Mouse (Mus musculus) small intestine, adult 2 months (tissue): ENCODE data around the gene Rab31. TPM values are rescaled to one million over a fixed set of nuclear protein-coding genes. Genes with fewer than 3 reads are reported as not detected.

Source experiments
- H3K27ac ChIP-seq: fragments of 200-500 bp; 2 replicates; pipeline ENCODE4 v1.5.1; 2012; ENCODE audit warnings: low read depth, low read length, control low read depth, inconsistent platforms; ENCODE audit not compliant: insufficient read depth
- H3K27me3 ChIP-seq: fragments of 200-500 bp; 2 replicates; pipeline ENCODE4 v1.6.1; 2012; ENCODE audit warnings: mild to moderate bottlenecking, moderate library complexity, low read length, inconsistent platforms; ENCODE audit not compliant: control insufficient read depth, insufficient read depth
- H3K36me3 ChIP-seq: fragments of 200-500 bp; 2 replicates; pipeline ENCODE4 v1.6.1; 2012; ENCODE audit warnings: mild to moderate bottlenecking, low read length, control low read depth, inconsistent platforms; ENCODE audit not compliant: control insufficient read depth, insufficient read depth
- H3K4me1 ChIP-seq: fragments of 200-500 bp; 2 replicates; pipeline ENCODE4 v1.6.1; 2012; ENCODE audit warnings: low read length, inconsistent platforms, mixed read lengths; ENCODE audit not compliant: control insufficient read depth, insufficient read depth, insufficient read length
- H3K4me3 ChIP-seq: fragments of 200-500 bp; 2 replicates; pipeline ENCODE4 v1.5.1; 2012; ENCODE audit warnings: low read depth, mild to moderate bottlenecking, control low read depth, inconsistent platforms, low read length, moderate library complexity
- CTCF ChIP-seq: fragments of 200-500 bp; IDR thresholded peaks from 2 replicates; pipeline ENCODE4 v1.5.1; 2012; ENCODE audit warnings: low read depth, mild to moderate bottlenecking, control low read depth, inconsistent platforms, low read length, moderate library complexity, mixed read lengths; ENCODE audit not compliant: insufficient replicate concordance, insufficient read length; ENCODE audit errors: extremely low read depth
- POLR2A ChIP-seq: fragments of 200-500 bp; IDR thresholded peaks from 2 replicates; pipeline ENCODE4 v1.6.1; 2012; ENCODE audit warnings: low read depth, mild to moderate bottlenecking, control low read depth, inconsistent platforms, low read length, moderate library complexity
- WGBS: fragments of 180-500 bp; shearing (Covaris S2); methylation state at CpG from one replicate; pipeline ENCODE4 v1.1.7; 2018; 5-methylcytosine and 5-hydroxymethylcytosine counted together
- polyA plus RNA-seq: library from polyadenylated mRNA; depleted of rRNA; stranded (reverse); fragments of >200 nt; gene quantifications from 2 replicates; pipeline ENCODE4 v1.2.3, GENCODE M21; 2012

Gene Rab31
- polyA plus RNA-seq, 1 experiment = 7.8 TPM

- H3K27me3 ChIP-seq = no peaks in the 10 kb centered on the region
- 94% methylated on average over 2 of the region's 2 CpGs for WGBS
Observed at GRCm38 (mm10) chr17:65780970-65781369, 8.4 kb upstream of the Rab31 start.

GRCm38 (mm10) chr17:65777461-65777860 lies 4.9 kb upstream of the Rab31 start:
- Histone ChIP-seq H3K36me3 (no peaks in the 10 kb centered on the region), H3K27ac (peak overlapping the region; percentile 89), H3K4me3 (no peak overlapping the region), H3K4me1 (peaks cover 26% of the 10 kb centered on the region), H3K27me3 (no peaks in the 10 kb centered on the region)
- no peak for TF ChIP-seq POLR2A
- no peak for TF ChIP-seq CTCF
- WGBS = 57% methylated on average over 4 of the region's 4 CpGs

More at GRCm38 (mm10) chr17:65780970-65781369, 8.4 kb upstream of the Rab31 start:
- TF ChIP-seq CTCF (no peak), POLR2A (no peak)
- H3K27ac ChIP-seq = no peak overlapping the region
- no peaks in the 10 kb centered on the region for H3K36me3 ChIP-seq
- no peak overlapping the region for H3K4me3 ChIP-seq
- H3K4me1 ChIP-seq = peaks cover 7% of the 10 kb centered on the region; the same call in 1 of the 2 replicates

DNA sequence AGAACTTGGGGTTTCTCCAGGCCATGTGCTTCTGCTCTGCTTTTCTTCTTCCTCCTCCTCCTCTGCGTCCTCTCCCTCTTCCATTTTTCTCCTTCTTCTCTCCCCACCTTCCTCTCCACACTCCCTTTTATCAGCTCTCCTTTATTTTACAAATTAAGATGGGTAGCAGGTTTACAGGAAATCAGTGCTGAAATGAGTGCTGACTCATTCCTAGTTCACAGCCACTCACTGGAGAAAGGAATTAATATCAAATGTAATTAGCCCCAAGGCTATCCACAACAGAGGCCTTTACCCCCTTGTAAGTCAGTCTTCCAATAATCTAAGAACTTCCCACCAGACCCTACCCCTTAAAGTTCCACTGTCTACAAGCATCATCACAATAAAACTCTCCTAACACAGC lies 3.7 kb upstream of the Rab31 start:
- H3K36me3 ChIP-seq = no peaks in the 10 kb centered on the region
- H3K27ac ChIP-seq = no peak overlapping the region
- TF ChIP-seq CTCF = no peak
- TF ChIP-seq POLR2A = no peak
- no peaks in the 10 kb centered on the region for H3K27me3 ChIP-seq
- no peak overlapping the region for H3K4me3 ChIP-seq
- H3K4me1 ChIP-seq = peaks cover 26% of the 10 kb centered on the region
- WGBS = 93% methylated on average over 1 of the region's 1 CpGs

DNA sequence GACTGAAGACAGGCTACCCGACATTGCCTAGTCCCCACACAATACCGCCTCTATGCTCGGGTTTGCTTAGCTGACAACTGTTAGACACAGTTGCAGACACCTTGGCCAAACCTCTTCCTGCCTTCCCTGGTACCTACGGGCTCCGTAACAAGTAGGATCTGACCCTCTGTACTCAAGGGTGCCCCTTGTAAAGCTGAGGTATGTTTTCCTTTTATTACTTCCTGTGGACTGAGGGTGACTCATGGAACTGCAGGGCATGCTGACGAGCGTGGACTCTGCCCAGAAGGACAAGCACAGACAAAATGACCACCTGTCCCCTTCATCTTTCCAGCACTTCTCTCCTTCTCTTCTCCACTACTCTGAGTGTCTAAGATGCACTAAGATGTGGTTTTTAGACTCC lies 1.9 kb upstream of the Rab31 start:
- peak overlapping the region; percentile 91 for H3K27ac ChIP-seq
- WGBS = 19% methylated on average over 7 of the region's 7 CpGs

GRCm38 (mm10) chr17:65773617-65774016 lies 1.1 kb upstream of the Rab31 start:
- no peak overlapping the region for H3K4me3 ChIP-seq
- peaks cover 26% of the 10 kb centered on the region for H3K4me1 ChIP-seq
- peak; percentile 45; the same call in 1 of the 2 replicates for TF ChIP-seq CTCF
- TF ChIP-seq POLR2A = no peak
- no peaks in the 10 kb centered on the region for H3K36me3 ChIP-seq
- peak overlapping the region; percentile 91 for H3K27ac ChIP-seq
- WGBS = 59% methylated on average over 4 of the region's 4 CpGs
- H3K27me3 ChIP-seq = no peaks in the 10 kb centered on the region

More for the DNA sequence above, 1.9 kb upstream of the Rab31 start:
- H3K36me3 ChIP-seq = no peaks in the 10 kb centered on the region
- H3K27me3 ChIP-seq = no peaks in the 10 kb centered on the region
- no peak overlapping the region for H3K4me3 ChIP-seq
- TF ChIP-seq POLR2A (no peak), CTCF (no peak)
- H3K4me1 ChIP-seq = peaks cover 26% of the 10 kb centered on the region

DNA sequence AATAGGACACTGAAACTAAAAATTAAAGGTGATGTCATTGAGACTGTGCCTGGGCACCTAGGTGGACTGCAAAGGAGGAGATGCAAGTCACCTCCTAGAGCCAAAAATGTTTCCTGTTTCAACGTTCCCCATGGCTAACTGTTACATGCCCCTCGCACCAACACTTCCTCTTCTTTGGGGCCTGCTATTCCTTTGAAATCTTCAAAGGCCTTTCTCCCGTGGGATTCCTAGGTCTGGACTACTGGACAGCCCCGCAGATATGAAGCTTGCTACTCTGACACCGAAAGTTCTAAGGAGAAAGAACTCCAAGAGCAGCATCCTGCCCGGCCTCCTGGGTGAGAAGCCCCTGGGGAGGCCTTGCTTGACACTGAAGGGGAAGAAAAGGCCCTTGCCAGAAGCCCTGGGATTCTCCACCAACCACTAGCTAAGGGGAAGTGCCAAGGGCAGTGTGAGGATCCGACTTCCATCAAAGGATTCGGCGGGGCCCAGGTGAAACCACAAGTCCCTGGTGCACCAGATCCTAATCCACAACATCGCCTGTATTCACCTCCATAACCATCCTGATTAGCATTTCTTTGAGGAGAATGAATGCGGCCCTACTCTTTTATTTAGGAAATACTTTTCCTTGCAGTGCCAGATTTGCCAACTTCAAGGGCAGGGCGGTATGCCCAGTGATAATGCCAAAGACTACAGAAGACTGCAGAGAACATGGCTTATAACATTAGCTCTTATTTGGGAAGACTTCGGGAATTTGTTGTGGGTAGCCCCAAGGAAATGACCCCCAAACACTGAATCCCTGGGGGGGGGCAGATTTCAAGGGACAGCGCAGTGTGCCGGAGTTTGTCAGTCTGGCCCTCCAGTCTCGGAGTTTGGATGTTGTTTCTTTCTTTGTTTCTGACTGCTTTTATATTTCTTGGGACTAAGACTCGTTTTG lies 1.3 kb downstream of the Rab31 start:
- TF ChIP-seq CTCF = no peak
- no peak for TF ChIP-seq POLR2A
- Histone ChIP-seq H3K27ac (no peak overlapping the region), H3K4me3 (peak overlapping the region; percentile 81), H3K36me3 (no peaks in the 10 kb centered on the region), H3K4me1 (peaks cover 21% of the 10 kb centered on the region), H3K27me3 (no peaks in the 10 kb centered on the region)
- 68% methylated on average over 17 of the region's 17 CpGs for WGBS

DNA sequence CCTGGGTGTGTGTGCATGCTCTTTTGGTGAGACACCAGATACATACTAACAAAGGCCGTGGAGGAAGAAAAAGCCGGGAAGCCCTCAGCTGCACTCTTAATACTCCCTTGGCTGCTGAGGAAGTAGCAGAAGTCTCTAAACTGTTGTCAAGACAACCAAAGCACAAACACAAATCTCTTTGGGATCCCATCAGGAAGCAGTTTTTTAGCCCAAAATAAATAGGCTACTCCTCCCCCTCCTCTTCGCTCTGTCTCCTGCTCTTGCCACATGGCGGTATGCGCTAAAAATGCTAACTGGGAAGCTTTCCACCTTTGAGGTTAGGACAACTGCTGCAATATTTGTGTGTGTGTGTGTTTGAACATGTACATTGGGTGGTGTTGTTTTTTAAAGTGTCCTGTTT lies 4.1 kb downstream of the Rab31 start:
- Histone ChIP-seq H3K27me3 (no peaks in the 10 kb centered on the region), H3K36me3 (no peaks in the 10 kb centered on the region), H3K4me1 (peaks cover 12% of the 10 kb centered on the region; the same call in 1 of the 2 replicates), H3K4me3 (no peak overlapping the region), H3K27ac (no peak overlapping the region)
- no peak for TF ChIP-seq CTCF
- no peak for TF ChIP-seq POLR2A
- 72% methylated on average over 5 of the region's 5 CpGs for WGBS

DNA sequence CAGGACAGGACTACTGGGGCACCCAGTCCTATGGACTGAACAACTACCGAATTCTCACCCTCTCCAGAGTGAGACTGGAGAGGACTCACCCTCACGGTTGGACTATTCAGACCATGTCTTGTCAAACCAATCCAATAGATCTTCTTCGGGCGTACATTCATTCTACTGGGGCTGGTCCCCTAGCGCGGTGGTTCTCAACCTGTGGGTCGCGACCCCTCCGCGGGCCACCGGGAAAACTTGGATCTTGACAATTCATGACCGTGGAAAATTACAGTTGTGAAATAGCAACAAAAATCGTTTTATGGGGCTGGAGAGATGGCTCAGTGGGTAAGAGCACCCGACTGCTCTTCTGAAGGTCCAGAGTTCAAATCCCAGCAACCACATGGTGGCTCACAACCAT lies 9.3 kb downstream of the Rab31 start:
- Histone ChIP-seq H3K36me3 (no peaks in the 10 kb centered on the region), H3K27ac (no peak overlapping the region), H3K27me3 (no peaks in the 10 kb centered on the region), H3K4me1 (peaks cover 3% of the 10 kb centered on the region; the same call in 1 of the 2 replicates), H3K4me3 (no peak overlapping the region)
- TF ChIP-seq POLR2A = no peak
- no peak for TF ChIP-seq CTCF
- WGBS = 91% methylated on average over 14 of the region's 14 CpGs
